Mouse (Mus musculus) mature B cell (primary cell): ENCODE results near the gene Slc22a1.

Experiments used
- in situ Hi-C: fragments of 300-500 bp; cut with MboI; formaldehyde crosslinking; loops from 2 replicates; pipeline ENCODE4 v1.14.3; 2019

Slc22a1 gene

GRCm38 (mm10) chr17:12631771-12632600 is 43.6 kb downstream of the Slc22a1 start:
- in situ Hi-C loops = no loop called here

- in situ Hi-C loops = no loop called here
Observed at GRCm38 (mm10) chr17:12630976-12631730, 44.5 kb downstream of the Slc22a1 start.

GRCm38 (mm10) chr17:12627983-12628382 is 47.6 kb downstream of the Slc22a1 start:
- in situ Hi-C loops = no loop called here

GRCm38 (mm10) chr17:12619641-12620040 is 56.0 kb downstream of the Slc22a1 start:
- in situ Hi-C loops = no loop called here

- in situ Hi-C loops = no loop called here
Observed at GRCm38 (mm10) chr17:12615429-12615828, 60.2 kb downstream of the Slc22a1 start.

GRCm38 (mm10) chr17:12614511-12615385 is 60.9 kb downstream of the Slc22a1 start:
- in situ Hi-C loops = no loop called here

- in situ Hi-C loops = no loop called here
Observed at GRCm38 (mm10) chr17:12607202-12607601, 68.4 kb downstream of the Slc22a1 start.

GRCm38 (mm10) chr17:12606634-12607033 is 69.0 kb downstream of the Slc22a1 start:
- in situ Hi-C loops = no loop called here
